Mouse (Mus musculus) intestine, embryonic 16.5 days (tissue): ENCODE results near the gene Olfr56. TPM values are rescaled to one million over a fixed set of nuclear protein-coding genes. Genes with fewer than 3 reads are reported as not detected.

Source experiments
- ATAC-seq: fragments of 200-750 bp; cut with Nextera tagmentation; 2 replicates; pipeline ENCODE4 v1.8.0; 2017; ENCODE audit warnings: moderate TSS enrichment, moderate library complexity
- H3K27ac ChIP-seq: fragments of 300-500 bp; sonication (generic); 2 replicates; pipeline ENCODE4 v1.5.1; 2014; ENCODE audit warnings: mild to moderate bottlenecking, low read length
- H3K27me3 ChIP-seq: fragments of 300-500 bp; sonication (generic); replicated peaks from 2 replicates; pipeline ENCODE4 v1.6.1; 2014; ENCODE audit warnings: low read length, control low read depth, mixed read lengths; ENCODE audit not compliant: control insufficient read depth, insufficient read depth
- H3K36me3 ChIP-seq: fragments of 300-500 bp; sonication (generic); 2 replicates; pipeline ENCODE4 v1.6.1; 2014; ENCODE audit warnings: low read length, control low read depth; ENCODE audit not compliant: control insufficient read depth, insufficient read depth
- H3K4me1 ChIP-seq: fragments of 300-500 bp; sonication (generic); 2 replicates; pipeline ENCODE4 v1.6.1; 2014; ENCODE audit warnings: low read length, control low read depth, mixed read lengths; ENCODE audit not compliant: control insufficient read depth, insufficient read depth
- H3K4me2 ChIP-seq: fragments of 300-500 bp; sonication (generic); 2 replicates; pipeline ENCODE4 v1.6.1; 2014; ENCODE audit warnings: low read depth, low read length, control low read depth
- H3K4me3 ChIP-seq: fragments of 300-500 bp; sonication (generic); 2 replicates; pipeline ENCODE4 v1.5.1; 2014; ENCODE audit warnings: mild to moderate bottlenecking, low read length
- H3K9ac ChIP-seq: fragments of 300-500 bp; sonication (generic); 2 replicates; pipeline ENCODE4 v1.6.1; 2014; ENCODE audit warnings: low read depth, low read length
- H3K9me3 ChIP-seq: fragments of 300-500 bp; sonication (generic); 2 replicates; pipeline ENCODE4 v1.6.1; 2016; ENCODE audit warnings: low read length, control low read depth; ENCODE audit not compliant: control insufficient read depth
- WGBS: fragments of 180-500 bp; shearing (Covaris S2); extraction: QIAGEN DNeasy Blood & Tissue Kit; methylation state at CpG from one replicate; pipeline ENCODE4 v1.1.7; 2014; 5-methylcytosine and 5-hydroxymethylcytosine counted together
- polyA plus RNA-seq: library from polyadenylated mRNA; unstranded; fragments of >200 nt; fragmentation: Nextera tagmentation; extraction: Ambion mirVana; gene quantifications from 2 replicates; pipeline ENCODE4 v1.2.1, GENCODE M21; 2015

Gene Olfr56
- polyA plus RNA-seq, 1 experiment from 2014 or later: 0.10 TPM

GRCm38 (mm10) chr11:49119635-49120034 is 140.9 kb downstream of the Olfr56 start:
- no peak for ATAC-seq
- 79% methylated on average over 3 of the region's 3 CpGs for WGBS
- no peak overlapping the region for H3K4me2 ChIP-seq

GRCm38 (mm10) chr11:49124169-49124568 is 145.5 kb downstream of the Olfr56 start:
- H3K36me3 ChIP-seq: no peaks in the 10 kb centered on the region
- 0 out of 2 replicates have a peak, but pooled peaks cover 2% of the 10 kb centered on the region for H3K4me1 ChIP-seq
- ATAC-seq: no peak
- no peaks in the 10 kb centered on the region for H3K27me3 ChIP-seq
- no peak overlapping the region for H3K9ac ChIP-seq
- no peaks in the 10 kb centered on the region for H3K9me3 ChIP-seq
- no peak overlapping the region for H3K4me3 ChIP-seq
- WGBS: 89% methylated on average over 2 of the region's 2 CpGs
- H3K4me2 ChIP-seq: no peak overlapping the region
- H3K27ac ChIP-seq: no peak overlapping the region

More at GRCm38 (mm10) chr11:49119635-49120034, 140.9 kb downstream of the Olfr56 start:
- H3K27ac ChIP-seq: no peak overlapping the region
- H3K4me3 ChIP-seq: no peak overlapping the region
- H3K4me1 ChIP-seq: no peaks in the 10 kb centered on the region
- no peaks in the 10 kb centered on the region for H3K9me3 ChIP-seq
- H3K9ac ChIP-seq: no peak overlapping the region
- no peaks in the 10 kb centered on the region for H3K27me3 ChIP-seq
- H3K36me3 ChIP-seq: no peaks in the 10 kb centered on the region

GRCm38 (mm10) chr11:49141974-49142373 is 163.3 kb downstream of the Olfr56 start, which contains the start of gene Olfr1395:
TSS of gene Olfr1395 (plus strand) at chr11:49142274.
- Histone ChIP-seq H3K9ac (no peak within 1 kb of the TSS), H3K4me3 (no peak within 1 kb of the TSS), H3K4me1 (no peaks in the 10 kb centered on the region), H3K27me3 (no peaks in the 10 kb centered on the region), H3K27ac (no peak within 1 kb of the TSS), H3K4me2 (no peak within 1 kb of the TSS), H3K9me3 (no peaks in the 10 kb centered on the region), H3K36me3 (no peaks in the 10 kb centered on the region)
- no peak for ATAC-seq
- WGBS: 89% methylated on average over 6 of the region's 6 CpGs

- no peak within 1 kb of the TSS for H3K9ac ChIP-seq
- no peak within 1 kb of the TSS for H3K4me2 ChIP-seq
- H3K36me3 ChIP-seq: no peaks in the 10 kb centered on the region
- no peak for ATAC-seq
- 95% methylated on average over 1 of the region's 1 CpGs for WGBS
- H3K27ac ChIP-seq: no peak within 1 kb of the TSS
- H3K9me3 ChIP-seq: no peaks in the 10 kb centered on the region
- H3K4me1 ChIP-seq: no peaks in the 10 kb centered on the region
- no peak within 1 kb of the TSS for H3K4me3 ChIP-seq
- H3K27me3 ChIP-seq: no peaks in the 10 kb centered on the region
Measured at GRCm38 (mm10) chr11:49154077-49154476, 175.4 kb downstream of the Olfr56 start, which contains the start of gene Olfr1394. TSS of gene Olfr1394 (plus strand) at chr11:49154377.

GRCm38 (mm10) chr11:49156821-49157814 is 178.4 kb downstream of the Olfr56 start:
- no peak overlapping the region for H3K4me3 ChIP-seq
- WGBS: 78% methylated on average over 2 of the region's 2 CpGs
- H3K9ac ChIP-seq: no peak overlapping the region
- H3K4me2 ChIP-seq: no peak overlapping the region
- H3K9me3 ChIP-seq: no peaks in the 10 kb centered on the region
- H3K27me3 ChIP-seq: no peaks in the 10 kb centered on the region
- ATAC-seq: no peak
- no peaks in the 10 kb centered on the region for H3K4me1 ChIP-seq
- H3K36me3 ChIP-seq: no peaks in the 10 kb centered on the region
- H3K27ac ChIP-seq: no peak overlapping the region

GRCm38 (mm10) chr11:49168839-49169611 is 190.3 kb downstream of the Olfr56 start:
- ATAC-seq: peak; percentile 71
- peak overlapping the region; percentile 48; the same call in 1 of the 2 replicates for H3K9ac ChIP-seq
- H3K27ac ChIP-seq: no peak overlapping the region
- peaks cover 5% of the 10 kb centered on the region; the same call in 1 of the 2 replicates for H3K9me3 ChIP-seq
- H3K4me1 ChIP-seq: peaks cover 6% of the 10 kb centered on the region
- peak overlapping the region; percentile 42 for H3K4me3 ChIP-seq
- H3K36me3 ChIP-seq: no peaks in the 10 kb centered on the region
- peaks cover 9% of the 10 kb centered on the region for H3K27me3 ChIP-seq
- 7% methylated on average over 50 of the region's 50 CpGs for WGBS
- peak overlapping the region; percentile 83 for H3K4me2 ChIP-seq

- Histone ChIP-seq H3K4me2 (no peak overlapping the region), H3K9me3 (peaks cover 5% of the 10 kb centered on the region; the same call in 1 of the 2 replicates), H3K4me3 (no peak overlapping the region), H3K27me3 (peaks cover 9% of the 10 kb centered on the region), H3K9ac (no peak overlapping the region), H3K36me3 (no peaks in the 10 kb centered on the region), H3K27ac (no peak overlapping the region), H3K4me1 (peaks cover 9% of the 10 kb centered on the region)
- ATAC-seq: no peak
- WGBS: 89% methylated on average over 4 of the region's 4 CpGs
Measured at GRCm38 (mm10) chr11:49170576-49170975, 191.9 kb downstream of the Olfr56 start.

GRCm38 (mm10) chr11:49175345-49175744 is 196.7 kb downstream of the Olfr56 start:
- Histone ChIP-seq H3K9me3 (no peaks in the 10 kb centered on the region), H3K27ac (no peak overlapping the region), H3K27me3 (no peaks in the 10 kb centered on the region), H3K4me2 (no peak overlapping the region), H3K4me3 (no peak overlapping the region), H3K4me1 (0 out of 2 replicates have a peak, but pooled peaks cover 5% of the 10 kb centered on the region), H3K9ac (no peak overlapping the region), H3K36me3 (no peaks in the 10 kb centered on the region)
- ATAC-seq: peak; percentile 5; the same call in 1 of the 2 replicates
- WGBS: 85% methylated on average over 8 of the region's 8 CpGs
